11 mouse cellular contexts compared by ENCODE assay signal in genomic region chr12:80924205-80924604, GRCm38 (mm10). TPM values are rescaled to one million over a fixed set of nuclear protein-coding genes. Genes with fewer than 3 reads are reported as not detected.
A peak's percentile ranks its signal among the peaks of the same experiment; 100 is the strongest.
DNase-seq lines count a peak whose midpoint lies in the region; ATAC-seq and TF ChIP-seq lines count a peak whose summit lies in the region.
"Had no signal": no experiment of that assay in that cellular context is flagged by ENCODE, and none has a peak within 500 bp of the region (broad histone marks: within the 10 kb centered on the region; RNA-seq: fewer than 3 reads in every experiment).

No protein-coding gene starts in this region.

- H3K9ac ChIP-seq in kidney, embryonic 14.5 days (ENCODE audit: low read depth, low read length): no peak overlapping the region
- no peak overlapping the region for H3K9ac ChIP-seq in forebrain, embryonic 12.5 days

- H3K4me2 ChIP-seq in kidney, embryonic 14.5 days (replicated peaks; ENCODE audit: low read depth, low read length): no peak overlapping the region
- H3K4me2 ChIP-seq in forebrain, embryonic 12.5 days: no peak overlapping the region

- H3K27ac ChIP-seq in kidney, adult 2 months (ENCODE audit: insufficient read depth, low read depth, low read length): no peak overlapping the region
- H3K27ac ChIP-seq in kidney, embryonic 14.5 days (ENCODE audit: low read depth, low read length): no peak overlapping the region; the same call in 1 of the 2 replicates
- H3K27ac ChIP-seq in forebrain, embryonic 12.5 days: no peak overlapping the region

- no peaks in the 10 kb centered on the region for H3K36me3 ChIP-seq in kidney, adult 2 months (ENCODE audit: control insufficient read depth, insufficient read depth, low read length)
- H3K36me3 ChIP-seq in kidney, embryonic 14.5 days (ENCODE audit: control insufficient read depth, insufficient read depth, low read length): no peaks in the 10 kb centered on the region
- H3K36me3 ChIP-seq in forebrain, embryonic 12.5 days (replicated peaks): no peaks in the 10 kb centered on the region

- no peaks in the 10 kb centered on the region for H3K9me3 ChIP-seq in kidney, embryonic 14.5 days (ENCODE audit: control insufficient read depth, low read length)
- H3K9me3 ChIP-seq in forebrain, embryonic 12.5 days: 0 out of 2 replicates have a peak, but pooled peaks cover 2% of the 10 kb centered on the region

- WGBS in kidney, adult 2 months: 68% methylated on average over 3 of the region's 3 CpGs
- WGBS in kidney, embryonic 14.5 days: 65% methylated on average over 3 of the region's 3 CpGs
- 71% methylated on average over 3 of the region's 3 CpGs for whole genome bisulfite sequencing in forebrain, embryonic 12.5 days

- peaks cover 15% of the 10 kb centered on the region; the same call in 1 of the 2 replicates for H3K4me1 ChIP-seq in kidney, adult 2 months (ENCODE audit: control insufficient read depth, insufficient read depth, low read length)
- H3K4me1 ChIP-seq in kidney, embryonic 14.5 days (ENCODE audit: control insufficient read depth, insufficient read depth, low read length): 0 out of 2 replicates have a peak, but pooled peaks cover 5% of the 10 kb centered on the region
- H3K4me1 ChIP-seq in forebrain, embryonic 12.5 days: peaks cover 3% of the 10 kb centered on the region; the same call in 1 of the 2 replicates

- no peaks in the 10 kb centered on the region for H3K27me3 ChIP-seq in kidney, adult 2 months (replicated peaks; ENCODE audit: control insufficient read depth, insufficient read depth, low read length)
- H3K27me3 ChIP-seq in kidney, embryonic 14.5 days (ENCODE audit: control insufficient read depth, insufficient read depth, low read length): no peaks in the 10 kb centered on the region
- peaks cover 4% of the 10 kb centered on the region; the same call in 1 of the 2 replicates for H3K27me3 ChIP-seq in forebrain, embryonic 12.5 days

- peak; percentile 37 for DNase-seq in kidney, adult 2 months
- peak; percentile 55 to 71 for DNase-seq in urinary bladder, adult 18-20 months (ENCODE audit: low spot score in 2 of 2)
- DNase-seq in urinary bladder, adult 2 months (ENCODE audit: low spot score): no peak
- DNase-seq in lung, postnatal 10 days: peak; percentile 71
- no peak for DNase-seq in gastrocnemius, postnatal 25 days
- DNase-seq: cerebellum, postnatal 36 days had no signal

- ATAC-seq in kidney, embryonic 14.5 days (ENCODE audit: low FRiP score, low TSS enrichment): no peak
- no peak for ATAC-seq in activated CD4-positive, CD25-positive, alpha-beta regulatory T cell, adult 4 months
- ATAC-seq in forebrain, embryonic 12.5 days (ENCODE audit: low FRiP score): no peak

- H3K4me3 ChIP-seq in kidney, adult 2 months (ENCODE audit: insufficient read depth, low read depth, low read length): no peak overlapping the region
- no peak overlapping the region for H3K4me3 ChIP-seq in kidney, embryonic 14.5 days (ENCODE audit: low read length)
- H3K4me3 ChIP-seq in forebrain, embryonic 12.5 days (replicated peaks): no peak overlapping the region
- H3K4me3 ChIP-seq: myocyte had no signal

- TF ChIP-seq POLR2A in kidney, adult 2 months (IDR thresholded peaks at IDR 0.05; ENCODE audit: low read depth, low read length): no peak

- no peak for TF ChIP-seq CTCF in kidney, adult 2 months (conservative IDR thresholded peaks at IDR 0.05; ENCODE audit: insufficient read depth, insufficient read length, low read depth, low read length)

RNA-seq across cellular contexts. Expression of gene Srsf5, which starts 21.1 kb away (rescaled TPM):
- polyA plus RNA-seq in kidney, adult 2 months (2012; rRNA removed): 233 and 243 TPM in 2 replicates
- 332 and 349 TPM in 2 replicates for polyA plus RNA-seq in kidney, embryonic 14.5 days (2014; fragmentation: Nextera tagmentation; extraction: Ambion mirVana)
- 768 and 950 TPM in 2 replicates for polyA plus RNA-seq in urinary bladder, adult 2 months (2012; rRNA removed)
- polyA plus RNA-seq in activated CD4-positive, CD25-positive, alpha-beta regulatory T cell, adult 4 months (2017; shearing (Covaris generic)): 100 to 1,000 TPM; 438 to 465 TPM
- total RNA-seq in gastrocnemius, postnatal 25 days (2021): 10 to 100 TPM; 72.3 to 75.0 TPM
- polyA plus RNA-seq in forebrain, embryonic 12.5 days (2016; fragmentation: Nextera tagmentation; extraction: Ambion mirVana): 656 and 658 TPM in 2 replicates

RNA-seq across cellular contexts. Expression of gene Slc10a1, which starts 44.3 kb away (rescaled TPM):
- 0.38 and 0.79 TPM in 2 replicates for polyA plus RNA-seq in kidney, adult 2 months (2012; rRNA removed)
- polyA plus RNA-seq in kidney, embryonic 14.5 days (2014; fragmentation: Nextera tagmentation; extraction: Ambion mirVana): 0.37 and 0.46 TPM in 2 replicates
- polyA plus RNA-seq in urinary bladder, adult 2 months (2012; rRNA removed): not detected in 2 replicates
- polyA plus RNA-seq in activated CD4-positive, CD25-positive, alpha-beta regulatory T cell, adult 4 months (2017; shearing (Covaris generic)): 1 to 10 TPM in 1 of 2 experiments, under 1 TPM in 1; 0.52 to 1.4 TPM
- total RNA-seq in gastrocnemius, postnatal 25 days (2021): not detected
- 0.99 and 1.4 TPM in 2 replicates for polyA plus RNA-seq in forebrain, embryonic 12.5 days (2016; fragmentation: Nextera tagmentation; extraction: Ambion mirVana)
- total RNA-seq: left cerebral cortex, postnatal 36 days had no signal

Comparison
In these comparisons a context has a peak if more than half of its experiments do, and no peak if none do; other contexts are left out.
1. DNase-seq: peak in kidney, adult 2 months (single experiment), urinary bladder, adult 18-20 months (2 of 2) and lung, postnatal 10 days (single experiment); none in urinary bladder, adult 2 months (single experiment) and gastrocnemius, postnatal 25 days (single experiment).